Mouse (Mus musculus) testis, postnatal 14 days (tissue): ENCODE measurements around the gene Pidd1.
A peak's percentile ranks its signal among the peaks of the same experiment; 100 is the strongest.

ENCODE experiments used
- DNase-seq: peaks from one replicate; pipeline ENCODE4 v3.0.0; 2021; ENCODE audit warnings: low spot score

Pidd1 gene

DNA sequence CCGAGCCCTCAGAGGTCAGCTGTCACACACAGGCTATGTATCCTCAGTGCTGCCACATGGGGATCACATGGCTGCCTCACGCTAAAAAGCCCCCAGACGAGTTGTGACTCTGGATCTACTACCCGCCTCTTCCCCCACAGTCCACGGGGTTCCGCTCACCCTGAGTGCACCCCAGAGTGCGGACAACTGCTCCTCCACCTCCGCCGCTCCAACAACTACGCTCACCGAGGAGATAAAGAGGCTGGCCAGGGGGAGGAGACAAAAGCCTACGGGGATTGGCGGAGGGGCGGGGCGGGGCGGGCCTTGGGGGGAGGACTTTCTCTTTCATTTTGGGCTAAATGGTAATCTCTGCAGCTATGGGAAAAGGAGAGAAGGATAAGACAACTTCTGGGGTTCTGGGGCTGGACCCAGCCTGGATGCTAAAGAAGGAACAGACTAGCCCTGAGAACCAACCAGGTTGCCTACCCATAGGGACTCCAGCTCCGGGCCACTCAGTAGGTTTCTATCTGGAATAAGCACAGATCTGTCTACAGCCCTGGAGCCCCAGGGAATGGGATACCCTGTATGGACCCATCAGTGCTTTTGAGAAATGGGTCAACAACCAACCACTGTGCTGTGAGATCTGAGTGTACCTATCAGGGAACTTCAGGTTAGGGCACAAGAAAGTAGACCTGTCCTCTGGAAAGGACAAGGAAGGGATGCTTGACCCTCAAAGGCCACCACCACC is 8.5 kb downstream of the Pidd1 start:
- DNase-seq, result no peak

DNA sequence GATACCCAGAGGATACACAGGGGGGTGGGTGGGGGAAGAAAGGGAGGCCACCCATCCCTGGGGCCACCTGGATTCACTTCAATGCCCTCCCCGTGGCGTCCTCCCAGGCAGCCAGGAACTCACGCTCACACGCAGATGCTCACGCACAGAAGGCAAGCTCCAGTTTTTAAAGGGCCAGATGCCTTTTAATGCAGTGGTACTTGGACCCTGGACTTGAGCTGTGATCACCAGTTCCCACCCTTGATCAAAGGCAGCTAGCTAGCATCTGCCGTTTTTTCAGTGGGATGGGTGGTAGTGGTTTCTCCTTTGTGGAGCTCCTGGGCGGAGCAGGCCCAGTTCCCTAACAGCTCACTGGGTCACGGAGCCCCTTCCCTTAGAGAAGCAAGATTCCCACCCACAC is 9.4 kb downstream of the Pidd1 start:
- no peak for DNase-seq

DNA sequence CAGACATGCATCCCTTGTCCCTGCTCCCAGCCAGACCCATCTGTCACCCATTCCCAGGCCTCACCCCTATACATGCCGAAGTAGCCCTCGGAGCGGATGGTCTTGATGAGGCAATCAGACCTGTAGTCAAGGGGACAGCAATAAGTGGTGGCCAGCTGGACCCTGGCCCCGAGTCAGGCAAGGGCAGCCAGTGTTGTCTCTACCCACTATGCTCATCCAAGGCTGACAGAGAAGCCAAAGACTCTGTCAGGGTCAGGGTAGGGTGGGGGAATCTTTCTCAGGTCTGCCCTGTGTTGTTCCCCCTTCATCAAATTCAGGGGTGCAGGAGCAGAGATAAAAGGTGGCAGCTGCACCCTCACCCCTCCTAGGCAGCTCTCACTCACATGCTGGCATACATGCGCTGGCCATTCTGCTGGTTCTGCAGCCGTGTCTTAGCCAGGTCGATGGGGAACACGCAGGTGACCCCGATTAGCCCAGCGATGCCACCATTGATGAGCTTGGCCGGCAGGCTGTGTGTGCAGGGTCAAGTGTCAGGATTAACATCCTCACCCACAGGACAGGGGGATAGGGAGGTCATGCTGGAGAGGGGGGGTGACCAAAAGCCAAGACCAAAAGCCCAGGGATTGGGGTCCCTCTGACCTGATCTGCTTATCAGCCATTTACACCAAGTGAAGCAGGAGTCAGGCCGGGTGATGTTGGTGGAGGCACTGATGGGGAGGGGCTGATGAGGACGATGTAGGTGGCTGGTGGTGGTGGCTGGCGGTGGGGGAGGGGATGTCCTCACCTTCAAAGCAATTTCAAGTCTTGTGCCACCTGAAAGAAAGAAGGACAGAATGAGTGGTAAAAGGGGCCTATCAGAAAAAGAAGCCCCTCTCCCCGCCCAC is 10.1 kb downstream of the Pidd1 start:
- DNase-seq, result no peak

DNA sequence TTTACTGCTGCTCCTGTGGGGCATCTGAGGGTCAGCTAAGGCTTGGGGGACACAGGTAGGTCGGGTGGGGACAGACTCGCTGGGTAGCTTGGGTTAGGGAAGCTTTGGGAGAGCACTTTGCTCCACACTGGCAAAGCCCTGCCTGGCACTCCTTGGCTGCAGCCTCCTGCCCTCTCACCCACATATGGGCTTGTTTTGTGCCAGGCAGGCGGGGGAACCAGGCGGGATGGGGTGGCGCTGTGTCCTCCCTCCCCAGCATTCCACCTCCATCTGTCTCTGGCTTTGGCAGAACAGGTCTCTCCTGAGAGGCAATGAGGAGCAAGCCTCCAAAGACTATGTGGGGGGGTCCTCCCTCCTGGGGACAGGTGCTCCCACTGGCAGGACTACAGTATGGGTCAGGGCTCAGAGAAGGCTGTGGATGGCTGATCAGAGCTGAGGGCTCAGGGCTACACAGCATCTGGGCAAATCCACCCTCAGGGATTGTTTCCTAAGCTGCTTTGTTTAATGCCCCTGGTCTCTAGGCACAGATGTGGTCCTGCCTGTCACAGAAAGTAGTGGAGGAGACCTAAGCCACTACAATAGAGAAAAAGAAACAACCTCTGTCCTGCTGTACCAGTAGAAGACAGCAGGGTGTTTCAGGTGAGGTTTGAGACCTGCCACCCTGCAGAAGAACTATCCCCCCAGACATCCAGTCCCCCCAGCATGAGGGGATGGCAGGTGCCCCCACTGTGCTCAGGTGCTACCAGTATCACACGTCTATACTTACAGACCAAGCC is 10.9 kb downstream of the Pidd1 start:
- no peak for DNase-seq

DNA sequence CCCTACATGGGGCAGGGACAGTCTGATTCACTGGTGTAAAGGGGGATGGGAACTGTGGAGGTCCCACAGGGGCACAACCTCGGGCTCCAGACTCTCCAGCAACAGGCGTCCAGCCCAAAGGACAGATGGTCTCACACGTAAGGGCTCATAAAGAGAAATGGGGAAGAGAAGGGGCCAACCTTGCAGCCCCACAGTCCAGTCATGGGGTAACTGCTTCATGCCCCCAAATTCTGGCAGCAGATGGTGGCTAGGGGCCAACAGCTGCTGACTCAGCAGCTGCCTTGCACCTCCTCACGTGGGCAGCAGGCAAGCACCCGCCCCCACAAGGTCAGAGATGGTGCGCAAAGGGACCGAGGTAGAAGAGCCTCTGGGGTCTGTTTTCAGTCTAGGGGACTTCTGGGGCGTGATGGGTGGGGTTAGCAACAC is 11.6 kb downstream of the Pidd1 start:
- DNase-seq, result no peak

DNA sequence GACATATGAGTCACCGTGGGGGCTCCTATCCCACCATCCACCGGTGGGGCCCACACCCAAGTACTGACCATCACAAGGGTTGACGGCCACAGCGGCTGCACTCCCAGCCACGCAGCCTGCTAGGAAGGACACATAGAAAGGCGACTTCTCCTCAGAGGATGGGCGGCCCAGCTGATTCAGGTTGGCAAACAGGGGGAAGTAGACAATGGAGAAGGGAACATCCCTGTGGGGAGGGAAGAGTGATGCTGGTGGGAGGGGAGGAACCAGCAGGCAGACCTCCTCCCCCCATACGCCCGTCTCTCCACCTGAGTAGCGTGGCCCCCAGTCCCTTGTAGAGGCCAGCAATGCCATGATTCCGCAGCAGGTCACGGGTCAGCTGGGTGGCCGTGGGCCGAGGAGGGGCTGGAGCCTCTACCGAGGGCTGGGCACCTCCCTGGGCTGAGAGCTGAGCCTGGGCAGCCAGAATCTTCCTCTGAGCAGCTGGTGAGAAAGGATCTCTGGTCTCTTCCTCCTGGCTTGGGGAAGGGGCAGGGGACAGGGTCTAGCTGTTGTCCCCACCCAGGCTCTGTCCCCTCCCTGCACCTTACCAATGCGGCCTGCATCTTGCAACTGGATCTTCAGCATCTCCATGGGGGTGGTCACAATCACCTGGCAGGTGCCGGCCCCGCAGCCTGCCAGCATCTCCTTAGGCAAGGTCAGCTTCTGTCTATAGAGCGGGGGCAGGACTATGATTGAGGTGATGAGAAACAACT is 12.2 kb downstream of the Pidd1 start:
- no peak for DNase-seq

DNA sequence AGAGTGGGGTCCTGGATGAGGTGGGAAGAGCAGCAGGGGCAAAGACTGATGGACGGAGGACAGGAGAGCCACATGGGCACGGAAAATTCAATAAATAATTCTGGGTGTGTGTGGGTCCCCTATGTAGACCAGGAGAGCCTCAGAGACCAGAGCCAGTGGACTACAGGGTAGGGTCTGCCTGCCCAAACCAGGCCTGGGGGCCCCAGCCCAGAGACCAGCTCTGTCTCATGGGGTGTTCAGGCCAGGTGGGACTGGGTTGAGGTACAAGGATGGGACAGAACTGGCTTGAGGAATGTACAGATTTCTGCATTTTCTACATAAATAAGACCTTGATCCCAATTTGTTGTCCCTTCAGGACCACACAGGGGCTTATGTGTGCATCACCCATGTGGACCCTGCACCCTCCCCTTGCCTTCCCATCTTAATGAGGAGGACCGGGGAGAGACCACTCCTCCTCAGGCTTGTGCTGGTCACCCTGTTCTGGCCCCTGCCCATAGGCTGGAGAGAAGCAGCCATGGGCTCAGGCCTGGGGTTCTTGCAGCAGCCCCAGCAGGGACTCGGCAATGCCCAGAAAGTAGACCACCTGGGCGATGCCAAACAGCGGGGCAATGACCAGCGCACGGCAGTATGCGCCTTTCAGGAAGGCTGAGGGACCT is 13.1 kb downstream of the Pidd1 start:
- no peak for DNase-seq

DNA sequence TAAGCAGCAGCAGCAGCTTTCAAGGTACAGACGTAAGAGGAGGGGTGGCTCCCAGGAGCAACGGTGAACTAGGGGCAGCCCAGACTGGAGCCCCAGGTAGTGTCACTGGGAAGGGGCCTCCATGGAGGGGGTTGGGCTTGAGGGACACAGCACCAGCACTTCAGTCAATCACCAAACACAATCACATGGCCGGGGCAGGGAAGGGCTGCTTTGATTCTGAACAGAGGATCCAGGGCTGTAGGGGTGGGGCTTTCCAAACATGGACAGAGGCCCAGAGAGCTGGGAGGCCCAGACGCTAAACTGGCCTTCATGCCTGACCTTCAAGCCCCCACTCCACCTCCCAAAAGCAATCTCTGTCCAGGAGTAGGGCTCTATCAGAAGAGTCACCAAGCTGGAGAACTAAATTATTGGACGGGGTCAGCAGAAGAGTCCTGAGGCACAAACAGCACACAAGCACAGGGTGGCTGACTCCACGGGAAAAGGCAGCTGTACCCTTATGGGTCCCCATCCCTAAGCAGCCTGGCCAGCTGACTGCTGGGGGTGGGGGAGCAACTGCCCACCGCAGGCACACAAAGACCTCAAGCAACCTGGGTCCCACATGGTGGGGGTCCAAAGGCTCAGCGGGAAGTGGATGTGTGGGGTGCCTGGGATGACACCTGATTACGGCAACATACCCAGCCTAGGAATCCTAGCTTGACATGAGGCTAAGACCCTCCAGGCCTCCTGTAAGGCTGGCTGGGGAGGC is 13.8 kb downstream of the Pidd1 start:
- no peak for DNase-seq

DNA sequence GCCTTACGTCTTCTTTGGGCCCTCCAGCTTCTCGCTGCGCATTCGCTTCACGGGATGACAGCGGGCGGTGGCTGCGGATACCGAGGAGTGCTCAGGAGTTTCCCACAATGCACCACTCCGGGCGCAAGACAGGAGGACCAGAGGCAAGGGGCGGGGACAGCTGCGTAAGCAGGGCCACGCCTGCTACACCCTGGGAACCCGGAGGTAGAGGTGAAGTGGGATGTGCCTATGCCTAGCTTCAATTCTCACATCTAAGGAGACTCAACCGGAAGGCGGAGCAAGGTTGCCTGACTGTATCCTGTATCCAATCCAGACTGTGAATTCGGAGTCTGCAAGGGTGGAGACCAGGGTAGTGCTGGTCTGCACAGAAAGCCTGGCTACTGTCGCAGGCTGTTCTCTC is 14.5 kb downstream of the Pidd1 start, which contains the start of gene Cend1:
Gene Cend1, minus strand, starts transcription at position 182 of the 400 bp plus-strand sequence.
- peak; percentile 58 for DNase-seq

DNA sequence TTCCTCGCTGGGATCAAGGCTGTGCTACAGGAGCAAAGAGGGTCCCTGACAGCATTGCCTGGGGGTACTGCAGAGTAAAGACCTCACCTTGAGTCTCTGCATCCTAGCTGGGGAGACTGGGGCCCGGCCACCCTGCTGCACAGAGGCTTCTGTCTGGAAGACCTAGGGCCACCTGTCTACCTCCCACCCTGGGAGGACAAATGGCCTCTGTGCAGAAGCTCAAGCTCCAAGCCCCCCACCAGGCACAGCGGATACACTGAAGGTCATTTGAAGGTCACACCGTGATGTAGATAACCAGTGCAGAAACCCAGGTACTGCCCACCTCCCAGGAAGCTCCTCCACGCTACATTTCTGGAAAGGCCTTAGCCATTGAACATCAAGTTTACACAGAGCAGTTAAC is 15.1 kb downstream of the Pidd1 start:
- DNase-seq, result no peak

DNA sequence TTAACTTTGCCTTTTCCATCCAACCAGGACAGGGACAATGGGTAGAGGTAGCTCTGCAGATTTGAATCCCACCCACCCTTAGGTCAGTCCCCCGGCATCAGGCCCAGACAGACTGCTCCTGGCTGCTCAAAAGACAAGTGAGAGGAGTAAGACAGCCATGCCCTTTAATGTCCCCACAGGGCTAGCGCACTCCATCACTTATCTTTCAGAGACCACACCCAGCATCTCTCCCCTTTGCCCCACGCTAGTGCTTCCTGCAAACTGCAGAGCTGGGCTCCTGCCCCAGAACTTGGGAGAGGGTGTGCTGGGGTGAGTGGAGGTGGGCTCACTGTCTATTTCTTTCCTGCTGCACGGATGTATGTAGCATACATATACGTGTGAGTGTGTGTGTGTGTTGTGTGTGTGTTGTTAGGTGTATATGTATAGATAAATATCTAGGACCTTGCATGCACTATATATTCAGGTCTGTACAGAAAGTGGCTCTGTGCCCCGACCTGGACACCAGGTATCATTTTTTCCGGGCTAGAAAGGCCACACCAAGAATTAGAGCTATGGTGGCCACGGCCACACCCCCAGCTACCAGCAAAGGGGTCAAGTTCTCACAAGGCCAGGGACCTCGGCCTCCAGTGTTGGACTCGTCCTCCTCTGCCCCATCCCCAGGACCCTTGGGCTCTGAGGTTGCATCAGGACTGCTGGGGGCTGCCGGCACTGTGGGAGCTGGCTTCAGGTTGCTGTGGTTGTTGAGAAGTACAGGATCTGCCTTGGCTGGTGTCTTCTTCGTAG is 16.7 kb downstream of the Pidd1 start:
- DNase-seq, result no peak

DNA sequence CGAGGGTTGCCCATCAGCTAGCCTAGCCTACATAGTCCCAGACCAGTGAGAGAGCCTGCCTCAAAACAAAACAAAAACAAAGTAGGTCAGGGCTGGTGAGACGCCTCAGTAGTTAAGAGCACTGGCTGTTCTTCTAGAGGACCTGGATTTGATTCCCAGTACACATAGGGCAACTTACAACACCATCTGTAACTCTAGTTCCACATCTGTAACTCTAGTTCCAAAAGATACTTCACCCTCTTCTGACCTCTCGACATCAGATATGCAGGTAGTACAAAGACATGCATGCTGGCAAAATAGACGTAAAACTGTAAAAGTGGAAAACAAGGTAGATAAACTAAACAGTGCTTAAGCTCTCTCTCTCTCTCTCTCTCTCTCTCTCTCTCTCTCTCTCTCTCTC is 20.0 kb downstream of the Pidd1 start:
- no peak for DNase-seq

DNA sequence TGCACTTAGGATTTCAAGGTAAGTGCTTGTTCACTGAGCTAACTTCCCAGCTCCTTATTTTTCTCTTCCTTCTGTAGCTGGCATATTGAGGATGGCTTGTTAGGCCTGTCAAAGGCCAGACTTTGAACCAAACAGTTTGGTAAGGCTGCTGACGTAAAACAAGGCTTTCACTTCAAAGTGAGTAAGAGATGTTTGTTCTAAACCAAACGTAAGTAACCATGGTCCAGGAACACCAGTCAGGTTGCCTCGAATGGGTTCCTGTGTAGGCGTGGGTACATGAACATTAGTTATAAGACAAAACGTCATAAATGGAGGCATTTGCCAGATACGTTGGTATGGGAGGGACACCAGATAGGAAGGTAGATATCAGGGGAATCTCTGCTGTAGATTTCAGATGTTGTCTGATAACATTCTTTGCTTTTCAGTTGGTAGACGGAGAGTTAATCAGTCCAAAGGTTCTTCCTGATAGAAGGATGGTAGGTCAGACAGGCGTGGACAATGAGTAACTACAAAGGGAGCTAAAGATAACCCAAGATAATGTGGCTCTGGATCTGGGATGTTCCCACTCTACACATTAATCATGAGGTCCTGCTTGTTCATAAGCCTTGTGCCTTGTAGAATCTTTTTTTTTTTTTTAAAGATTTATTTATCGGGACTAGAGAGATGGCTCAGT is 23.7 kb downstream of the Pidd1 start:
- DNase-seq, result no peak

DNA sequence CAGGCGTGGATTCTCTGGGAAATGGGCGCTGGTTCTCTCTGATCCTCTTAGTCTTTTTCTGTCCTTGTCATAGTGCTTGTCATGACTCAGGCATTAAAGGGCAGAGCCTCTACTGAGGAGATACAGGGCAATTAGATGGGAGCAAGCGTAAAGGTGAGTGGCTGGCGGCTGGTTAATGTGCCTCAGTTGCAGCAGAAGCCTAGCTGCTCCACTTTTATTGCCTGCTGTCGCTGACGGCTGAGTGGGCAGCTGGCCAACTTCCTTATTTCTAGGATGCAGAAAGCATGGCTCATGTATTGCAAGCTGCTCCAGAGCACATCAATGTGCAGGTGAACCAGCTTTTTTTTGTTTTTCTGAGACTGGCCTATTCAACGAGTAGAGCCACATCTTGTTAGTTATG is 24.9 kb downstream of the Pidd1 start:
- DNase-seq, result no peak

DNA sequence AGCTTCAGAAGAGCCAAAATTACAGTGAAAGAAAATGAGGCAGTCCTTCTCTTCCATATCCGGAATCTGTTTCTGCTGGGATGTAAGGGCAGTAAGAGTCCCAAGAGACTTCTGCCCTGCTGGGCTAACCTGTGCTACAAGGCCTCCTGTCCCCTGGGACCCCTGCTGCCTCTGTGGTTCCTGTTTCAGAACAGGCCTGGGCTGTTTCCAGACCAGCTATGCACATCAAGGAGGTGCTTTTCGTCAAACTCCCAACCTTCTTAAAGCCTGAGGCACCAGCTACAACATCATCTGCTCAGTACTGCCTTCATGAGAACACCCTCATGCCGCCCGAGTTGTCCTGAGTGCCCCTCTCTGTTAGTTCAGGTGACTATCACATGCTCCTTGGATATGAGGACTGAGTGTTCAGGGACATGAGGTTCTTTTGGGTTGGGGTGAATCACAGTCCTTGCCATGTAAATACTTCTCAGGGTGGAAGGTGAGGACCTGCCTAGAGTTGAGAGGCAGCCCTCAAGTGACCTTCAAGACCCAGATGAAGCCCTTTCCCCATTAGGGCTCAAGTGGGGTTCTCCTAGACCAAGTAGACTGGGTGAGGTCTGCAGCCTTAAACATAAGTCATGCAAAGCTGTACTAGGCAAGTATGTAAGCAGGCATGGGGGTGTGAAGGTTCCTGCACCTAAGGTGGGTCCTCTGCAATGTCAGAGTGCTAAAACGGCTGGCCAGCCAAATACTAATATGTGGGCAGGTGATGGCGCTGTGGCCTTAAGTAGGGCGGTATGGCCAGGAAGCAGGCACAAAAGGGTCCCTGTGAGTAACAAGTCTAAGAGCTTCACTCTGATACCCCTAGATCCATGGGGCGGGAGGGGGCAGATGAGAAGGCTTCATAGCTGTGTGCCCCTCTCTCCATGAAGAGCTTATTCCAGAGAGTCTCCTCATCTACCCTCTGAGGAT is 25.8 kb downstream of the Pidd1 start:
- DNase-seq, result no peak

DNA sequence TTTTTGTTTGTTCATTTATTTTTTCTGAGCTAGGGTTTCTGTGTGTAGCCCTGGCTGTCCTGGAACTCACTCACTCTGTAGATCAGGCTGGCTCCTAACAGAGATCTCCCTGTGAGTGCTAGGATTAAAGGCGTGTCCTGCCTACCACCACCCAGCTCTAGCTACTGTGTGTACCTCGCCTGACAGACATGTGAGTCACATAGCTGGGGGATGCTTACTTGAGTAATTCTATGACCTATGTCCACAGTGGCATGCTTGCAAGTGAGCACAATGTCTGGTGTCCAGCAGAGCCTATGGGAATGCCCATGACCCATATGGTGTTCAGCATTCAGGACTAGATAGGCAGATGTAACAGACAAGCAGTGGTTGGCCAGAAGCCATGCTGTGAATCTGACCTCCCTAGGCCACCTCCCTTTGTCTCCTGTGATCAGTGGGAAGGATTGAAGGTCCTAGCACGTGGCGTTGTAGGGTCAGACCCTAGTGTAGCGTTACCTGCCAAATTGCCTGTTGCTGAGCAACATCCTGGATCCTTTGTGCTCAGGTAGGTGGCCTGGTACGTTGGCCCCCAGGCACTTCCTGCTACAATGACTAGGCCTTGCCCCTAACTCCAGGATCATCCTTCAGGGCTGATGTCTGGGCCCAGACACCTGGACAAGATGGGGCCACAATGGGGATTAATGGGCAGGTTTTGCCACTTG is 27.5 kb downstream of the Pidd1 start:
- no peak for DNase-seq

DNA sequence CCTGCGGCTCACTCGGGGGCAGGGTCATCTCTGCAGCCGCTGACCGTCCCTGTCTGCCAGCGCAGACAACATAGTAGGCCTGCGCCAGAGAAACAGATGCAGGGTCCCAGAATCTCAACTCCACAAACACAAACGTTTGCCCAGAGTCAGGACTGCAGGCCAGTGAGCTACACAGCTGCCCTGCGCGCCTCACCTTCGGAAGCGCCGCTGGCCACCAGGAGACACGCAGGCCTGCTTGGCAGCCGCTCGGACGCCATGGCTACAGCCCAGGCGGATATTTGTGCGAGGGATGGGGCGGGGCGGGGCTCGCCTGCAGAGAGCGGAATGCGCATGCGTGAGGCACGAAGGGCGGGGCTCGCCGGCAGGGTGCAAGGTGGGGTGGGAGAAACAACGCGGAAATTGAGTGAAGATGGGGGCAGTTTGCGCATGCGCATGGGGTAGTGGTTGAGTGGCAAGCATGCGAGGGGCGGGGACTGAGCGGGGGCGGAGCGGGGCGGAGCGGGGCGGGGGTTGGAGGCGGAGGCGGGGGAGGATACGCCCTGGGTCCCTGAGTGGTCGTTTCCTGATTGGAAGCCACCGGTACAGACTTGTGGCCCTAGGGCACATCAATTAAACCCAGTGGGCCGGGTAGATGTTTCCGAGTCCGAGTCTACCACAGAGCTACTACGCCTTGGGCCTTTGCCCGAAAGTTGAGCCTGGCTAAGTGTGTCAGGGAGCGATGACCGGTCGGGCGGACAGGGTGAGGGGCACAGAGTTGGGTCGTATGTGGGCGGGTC is 29.8 kb downstream of the Pidd1 start, which contains the start of gene Gatd1:
Gene Gatd1, minus strand, starts transcription at position 328 of the 776 bp plus-strand sequence.
- DNase-seq, result peak; percentile 100
